Mouse (Mus musculus): Measurements from ENCODE around the gene Zfp106. TPM values are rescaled to one million over a fixed set of nuclear protein-coding genes. Genes with fewer than 3 reads are reported as not detected.

The Zfp106 gene
- polyA plus RNA-seq, 1 experiment from 2014 or later: 40.0 TPM

DNA sequence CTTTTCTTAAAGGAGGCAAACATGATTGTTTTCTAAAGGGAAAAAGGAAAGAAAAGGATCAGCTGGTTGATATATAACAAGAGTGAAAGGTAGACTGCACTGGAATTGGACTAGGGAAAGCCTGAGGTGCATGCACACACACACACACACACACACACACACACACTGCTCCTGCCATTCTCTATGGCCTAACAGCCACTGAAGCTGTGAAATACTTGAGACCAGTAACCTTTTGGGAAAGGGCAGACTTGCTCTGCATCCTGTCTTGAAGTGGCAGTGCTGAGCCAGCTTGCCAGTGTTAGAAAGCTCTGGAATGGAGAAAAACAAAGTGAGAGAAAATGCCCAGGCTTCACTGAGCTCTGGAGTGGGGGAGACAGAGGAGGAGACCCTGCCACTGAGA is 95.6 kb downstream of the Zfp106 start:
- H3K9ac ChIP-seq (replicated peaks; ENCODE audit: low read depth, low read length): no peak overlapping the region
- no peak overlapping the region for H3K4me3 ChIP-seq (replicated peaks; ENCODE audit: low read length)
- no peaks in the 10 kb centered on the region for H3K36me3 ChIP-seq (ENCODE audit: control insufficient read depth, insufficient read depth)
- ATAC-seq: no peak
- no peaks in the 10 kb centered on the region for H3K4me1 ChIP-seq (replicated peaks; ENCODE audit: control insufficient read depth, insufficient read depth, low read length)
- H3K9me3 ChIP-seq (ENCODE audit: control insufficient read depth, low read length): no peaks in the 10 kb centered on the region
- no peak overlapping the region for H3K27ac ChIP-seq (ENCODE audit: low read length)
- H3K27me3 ChIP-seq (replicated peaks; ENCODE audit: control insufficient read depth, insufficient read depth, low read length): no peaks in the 10 kb centered on the region
- no peak overlapping the region for H3K4me2 ChIP-seq (ENCODE audit: low read length)

DNA sequence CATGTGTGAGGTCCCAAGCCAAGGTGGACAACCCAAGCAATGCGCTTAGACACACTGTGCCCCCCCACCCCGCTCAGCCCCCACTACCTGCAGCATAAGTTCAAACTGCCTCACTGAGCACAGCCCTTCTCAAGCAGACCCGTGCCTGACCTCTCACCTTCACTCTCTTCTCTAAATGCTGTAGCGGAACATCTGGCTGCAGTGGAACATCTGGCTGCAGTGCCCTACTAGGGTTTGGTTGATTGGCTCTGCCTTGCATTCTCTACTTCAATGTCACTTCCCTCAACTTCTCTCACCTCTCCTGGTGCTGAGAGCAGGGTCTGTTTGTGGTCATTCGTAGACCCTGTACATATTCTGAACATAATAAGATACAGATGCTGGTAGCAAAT is 98.3 kb downstream of the Zfp106 start:
- Histone ChIP-seq H3K4me1 (replicated peaks; ENCODE audit: control insufficient read depth, insufficient read depth, low read length) (no peaks in the 10 kb centered on the region), H3K4me2 (ENCODE audit: low read length) (no peak overlapping the region), H3K9me3 (ENCODE audit: control insufficient read depth, low read length) (no peaks in the 10 kb centered on the region), H3K27me3 (replicated peaks; ENCODE audit: control insufficient read depth, insufficient read depth, low read length) (no peaks in the 10 kb centered on the region), H3K4me3 (replicated peaks; ENCODE audit: low read length) (no peak overlapping the region), H3K27ac (ENCODE audit: low read length) (no peak overlapping the region), H3K36me3 (ENCODE audit: control insufficient read depth, insufficient read depth) (no peaks in the 10 kb centered on the region), H3K9ac (replicated peaks; ENCODE audit: low read depth, low read length) (no peak overlapping the region)
- ATAC-seq: no peak
- WGBS: 90% methylated on average over 5 of the region's 5 CpGs

GRCm38 (mm10) chr2:120464732-120465396 is 98.8 kb downstream of the Zfp106 start:
- Histone ChIP-seq H3K27ac (ENCODE audit: low read length) (no peak overlapping the region), H3K36me3 (ENCODE audit: control insufficient read depth, insufficient read depth) (no peaks in the 10 kb centered on the region), H3K9ac (replicated peaks; ENCODE audit: low read depth, low read length) (no peak overlapping the region), H3K4me2 (ENCODE audit: low read length) (no peak overlapping the region), H3K27me3 (replicated peaks; ENCODE audit: control insufficient read depth, insufficient read depth, low read length) (no peaks in the 10 kb centered on the region), H3K4me3 (replicated peaks; ENCODE audit: low read length) (no peak overlapping the region), H3K9me3 (ENCODE audit: control insufficient read depth, low read length) (no peaks in the 10 kb centered on the region), H3K4me1 (replicated peaks; ENCODE audit: control insufficient read depth, insufficient read depth, low read length) (no peaks in the 10 kb centered on the region)
- 95% methylated on average over 2 of the region's 2 CpGs for WGBS
- no peak for ATAC-seq

DNA sequence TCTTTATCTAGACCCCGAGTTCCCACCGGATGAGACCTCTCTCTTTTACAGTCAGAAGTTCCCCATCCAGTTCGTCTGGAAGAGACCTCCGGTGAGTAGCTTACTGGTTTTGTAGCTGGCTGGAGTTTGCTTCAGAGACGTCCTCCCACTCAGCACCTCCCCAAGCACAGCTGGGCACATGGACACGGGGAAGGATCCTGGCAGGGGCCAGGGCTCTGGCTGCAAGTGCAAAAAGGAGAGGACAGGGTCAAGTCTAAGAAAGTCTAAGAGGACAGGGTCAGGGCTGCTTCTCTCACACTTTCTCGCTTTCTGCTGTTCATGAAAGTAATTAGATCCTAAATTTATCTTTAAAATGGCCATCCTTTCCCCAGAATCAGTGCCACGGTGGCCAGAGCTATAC is 99.6 kb downstream of the Zfp106 start:
- H3K36me3 ChIP-seq (ENCODE audit: control insufficient read depth, insufficient read depth): no peaks in the 10 kb centered on the region
- no peak for ATAC-seq
- no peaks in the 10 kb centered on the region for H3K9me3 ChIP-seq (ENCODE audit: control insufficient read depth, low read length)
- no peaks in the 10 kb centered on the region for H3K27me3 ChIP-seq (replicated peaks; ENCODE audit: control insufficient read depth, insufficient read depth, low read length)
- H3K4me2 ChIP-seq (ENCODE audit: low read length): no peak overlapping the region
- no peak overlapping the region for H3K27ac ChIP-seq (ENCODE audit: low read length)
- H3K4me3 ChIP-seq (replicated peaks; ENCODE audit: low read length): no peak overlapping the region
- WGBS: 83% methylated on average over 8 of the region's 8 CpGs
- H3K4me1 ChIP-seq (replicated peaks; ENCODE audit: control insufficient read depth, insufficient read depth, low read length): no peaks in the 10 kb centered on the region
- H3K9ac ChIP-seq (replicated peaks; ENCODE audit: low read depth, low read length): no peak overlapping the region

DNA sequence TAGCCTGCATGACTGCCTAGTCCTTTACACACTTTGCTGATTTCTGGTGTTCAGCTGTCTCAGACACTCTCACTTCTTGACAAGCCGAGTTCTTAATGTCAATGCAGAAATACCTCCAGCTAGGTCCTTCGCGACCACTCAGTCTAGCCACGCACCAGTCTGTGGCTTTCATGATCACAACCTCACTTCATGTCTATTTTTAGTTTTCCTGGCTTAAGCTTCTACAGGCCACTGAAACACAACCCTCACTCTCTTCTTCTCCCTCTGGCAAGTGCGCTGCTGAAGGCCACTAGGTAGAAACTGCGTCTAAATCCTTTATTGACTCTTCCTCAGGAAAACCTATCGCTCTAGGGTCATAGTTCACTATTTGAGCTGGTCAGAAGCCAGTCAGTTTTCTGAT is 100.3 kb downstream of the Zfp106 start:
- H3K9me3 ChIP-seq (ENCODE audit: control insufficient read depth, low read length): no peaks in the 10 kb centered on the region
- H3K4me3 ChIP-seq (replicated peaks; ENCODE audit: low read length): no peak overlapping the region
- no peak overlapping the region for H3K9ac ChIP-seq (replicated peaks; ENCODE audit: low read depth, low read length)
- H3K4me2 ChIP-seq (ENCODE audit: low read length): no peak overlapping the region
- H3K27ac ChIP-seq (ENCODE audit: low read length): no peak overlapping the region
- no peaks in the 10 kb centered on the region for H3K36me3 ChIP-seq (ENCODE audit: control insufficient read depth, insufficient read depth)
- H3K4me1 ChIP-seq (replicated peaks; ENCODE audit: control insufficient read depth, insufficient read depth, low read length): no peaks in the 10 kb centered on the region
- H3K27me3 ChIP-seq (replicated peaks; ENCODE audit: control insufficient read depth, insufficient read depth, low read length): no peaks in the 10 kb centered on the region
- 94% methylated on average over 7 of the region's 7 CpGs for WGBS
- no peak for ATAC-seq

GRCm38 (mm10) chr2:120460216-120460615 is 103.4 kb downstream of the Zfp106 start:
- no peak for ATAC-seq
- Histone ChIP-seq H3K4me2 (ENCODE audit: low read length) (no peak overlapping the region), H3K36me3 (ENCODE audit: control insufficient read depth, insufficient read depth) (no peaks in the 10 kb centered on the region), H3K9me3 (ENCODE audit: control insufficient read depth, low read length) (no peaks in the 10 kb centered on the region), H3K4me1 (replicated peaks; ENCODE audit: control insufficient read depth, insufficient read depth, low read length) (no peaks in the 10 kb centered on the region), H3K27me3 (replicated peaks; ENCODE audit: control insufficient read depth, insufficient read depth, low read length) (no peaks in the 10 kb centered on the region), H3K27ac (ENCODE audit: low read length) (no peak overlapping the region), H3K9ac (replicated peaks; ENCODE audit: low read depth, low read length) (no peak overlapping the region), H3K4me3 (replicated peaks; ENCODE audit: low read length) (no peak overlapping the region)
- WGBS: 92% methylated on average over 4 of the region's 4 CpGs

Other genes with a start within 250 kb of the Zfp106 start
- gene Pla2g4f, start 249.7 kb downstream of the Zfp106 start, polyA plus RNA-seq (2015; fragmentation: Nextera tagmentation; extraction: Ambion mirVana): not detected in 2 replicates
- 54.4 and 55.0 TPM in 2 replicates for gene Vps39, start 210.7 kb downstream of the Zfp106 start, polyA plus RNA-seq (2015; fragmentation: Nextera tagmentation; extraction: Ambion mirVana)
- 7.0 and 8.3 TPM in 2 replicates for gene Ganc, start 159.9 kb downstream of the Zfp106 start, polyA plus RNA-seq (2015; fragmentation: Nextera tagmentation; extraction: Ambion mirVana)
- 6.0 and 7.2 TPM in 2 replicates for gene Tmem87a, start 159.7 kb downstream of the Zfp106 start, polyA plus RNA-seq (2015; fragmentation: Nextera tagmentation; extraction: Ambion mirVana)
- gene Capn3, start 107.8 kb downstream of the Zfp106 start, polyA plus RNA-seq (2015; fragmentation: Nextera tagmentation; extraction: Ambion mirVana): 0.37 TPM in 2 replicates
- gene Snap23, start 3.8 kb upstream of the Zfp106 start, polyA plus RNA-seq (2015; fragmentation: Nextera tagmentation; extraction: Ambion mirVana): 19.8 and 20.6 TPM in 2 replicates
- gene Haus2, start 45.5 kb upstream of the Zfp106 start, polyA plus RNA-seq (2015; fragmentation: Nextera tagmentation; extraction: Ambion mirVana): 28.5 and 32.0 TPM in 2 replicates
- 38.9 and 45.0 TPM in 2 replicates for gene Lrrc57, start 45.7 kb upstream of the Zfp106 start, polyA plus RNA-seq (2015; fragmentation: Nextera tagmentation; extraction: Ambion mirVana)
- gene Stard9, start 65.3 kb upstream of the Zfp106 start, polyA plus RNA-seq (2015; fragmentation: Nextera tagmentation; extraction: Ambion mirVana): 3.2 and 4.2 TPM in 2 replicates

Measured in forebrain, embryonic 16.5 days (tissue).